Comparison of ENCODE assay signal across 9 mouse cellular contexts in the genomic region with DNA sequence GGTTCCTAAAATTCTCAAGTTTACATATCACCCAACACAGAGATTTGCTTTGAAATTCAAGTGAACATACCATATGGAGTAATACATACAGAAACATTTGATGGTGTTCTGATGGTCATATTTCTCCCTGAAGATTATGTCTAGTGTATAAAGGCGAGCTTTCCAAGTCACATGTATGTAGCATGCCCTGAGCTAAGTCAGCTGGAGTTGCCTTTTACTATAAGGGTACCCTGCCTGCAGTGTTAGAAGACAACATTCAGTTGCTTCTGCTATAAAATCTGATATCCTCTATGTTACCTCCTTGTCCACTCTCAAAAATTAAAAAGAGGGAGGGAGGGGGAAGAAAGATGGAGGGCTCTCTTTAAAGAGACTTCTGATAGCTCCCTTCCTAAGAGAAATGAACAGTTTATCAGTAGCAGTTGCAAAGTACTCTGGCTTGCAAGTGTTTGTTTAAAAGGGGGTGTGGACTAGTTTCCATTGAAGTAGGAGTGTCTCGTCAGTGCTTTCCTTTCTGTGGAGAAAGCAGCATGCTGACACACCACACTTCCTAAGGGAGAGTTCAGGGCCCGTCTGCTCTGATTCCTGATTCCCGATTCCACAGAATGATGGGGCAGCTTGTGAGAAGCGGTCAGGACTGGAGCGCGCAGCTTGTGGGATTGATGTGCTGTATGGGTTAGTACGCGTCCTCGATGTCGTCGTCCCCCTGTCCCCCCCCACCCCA.
DNase-seq lines count a peak whose midpoint lies in the region; ATAC-seq lines count a peak whose summit lies in the region.
"Had no signal": no experiment of that assay in that cellular context is flagged by ENCODE, and none has a peak within 500 bp of the region (broad histone marks: within the 10 kb centered on the region; RNA-seq: fewer than 3 reads in every experiment).

No protein-coding gene starts in this region.

- no peak overlapping the region for H3K27ac ChIP-seq in heart, embryonic 16.5 days (ENCODE audit: low read length)
- H3K27ac ChIP-seq in intestine, embryonic 16.5 days (ENCODE audit: low read length): no peak overlapping the region
- H3K27ac ChIP-seq in midbrain, embryonic 14.5 days (replicated peaks; ENCODE audit: low read depth, low read length): no peak overlapping the region

- intact Hi-C loops in heart, postnatal 14 days (cut with DNase I): no loop called here

- H3K9me3 ChIP-seq in heart, embryonic 16.5 days (replicated peaks; ENCODE audit: control insufficient read depth, low read length): no peaks in the 10 kb centered on the region
- H3K9me3 ChIP-seq in intestine, embryonic 16.5 days (ENCODE audit: control insufficient read depth, low read length): no peaks in the 10 kb centered on the region
- H3K9me3 ChIP-seq in midbrain, embryonic 14.5 days (ENCODE audit: control insufficient read depth, low read length): no peaks in the 10 kb centered on the region

- ATAC-seq in heart, embryonic 16.5 days (replicated peaks; ENCODE audit: extremely low read depth, insufficient read depth, low FRiP score): peak; percentile 16; the same call in 1 of the 2 replicates
- ATAC-seq in intestine, embryonic 16.5 days: peak; percentile 56; the same call in 1 of the 2 replicates
- peak; percentile 24; the same call in 1 of the 2 replicates for ATAC-seq in midbrain, embryonic 14.5 days (ENCODE audit: low FRiP score, low TSS enrichment)
- ATAC-seq in monocyte, adult 5-6 weeks (replicated peaks; ENCODE audit: insufficient number of reproducible peaks, low FRiP score, low TSS enrichment, poor library complexity, severe bottlenecking): no peak

- no peaks in the 10 kb centered on the region for H3K27me3 ChIP-seq in heart, embryonic 16.5 days (ENCODE audit: control insufficient read depth, insufficient read depth, low read length)
- H3K27me3 ChIP-seq in intestine, embryonic 16.5 days (replicated peaks; ENCODE audit: control insufficient read depth, insufficient read depth, low read length): no peaks in the 10 kb centered on the region
- no peaks in the 10 kb centered on the region for H3K27me3 ChIP-seq in midbrain, embryonic 14.5 days (ENCODE audit: control insufficient read depth, insufficient read depth, low read length)

- 10% methylated on average over 12 of the region's 12 CpGs for WGBS in heart, embryonic 16.5 days
- WGBS in intestine, embryonic 16.5 days: 10% methylated on average over 12 of the region's 12 CpGs
- 13% methylated on average over 12 of the region's 12 CpGs for WGBS in midbrain, embryonic 14.5 days

- peak overlapping the region; percentile 32 for H3K4me3 ChIP-seq in heart, embryonic 16.5 days (ENCODE audit: low read length)
- H3K4me3 ChIP-seq in intestine, embryonic 16.5 days (ENCODE audit: low read length): peak overlapping the region; percentile 18; the same call in 1 of the 2 replicates
- H3K4me3 ChIP-seq in midbrain, embryonic 14.5 days (replicated peaks; ENCODE audit: low read depth, low read length): no peak overlapping the region

- peaks cover 41% of the 10 kb centered on the region for H3K4me1 ChIP-seq in heart, embryonic 16.5 days (ENCODE audit: control insufficient read depth, insufficient read depth, low read length)
- peaks cover 11% of the 10 kb centered on the region; the same call in 1 of the 2 replicates for H3K4me1 ChIP-seq in intestine, embryonic 16.5 days (ENCODE audit: control insufficient read depth, insufficient read depth, low read length)
- peaks cover 15% of the 10 kb centered on the region; the same call in 1 of the 2 replicates for H3K4me1 ChIP-seq in midbrain, embryonic 14.5 days (ENCODE audit: control insufficient read depth, insufficient read depth, low read length)

- DNase-seq in heart, postnatal 14 days: no peak
- peak; percentile 26 for DNase-seq in embryo, embryonic 9.5 days (ENCODE audit: extremely low spot score)
- DNase-seq in midbrain, embryonic 14.5 days: no peak
- no peak for DNase-seq in urinary bladder, adult 18-20 months (ENCODE audit: low spot score in 2 of 2)
- DNase-seq in layer of hippocampus, adult 18-20 months (ENCODE audit: low spot score in 2 of 2): no peak
- DNase-seq: right cerebral cortex, postnatal 14 days had no signal

- peak overlapping the region; percentile 46 for H3K9ac ChIP-seq in heart, embryonic 16.5 days (ENCODE audit: low read length)
- H3K9ac ChIP-seq in intestine, embryonic 16.5 days (ENCODE audit: low read depth, low read length): no peak overlapping the region
- no peak overlapping the region for H3K9ac ChIP-seq in midbrain, embryonic 14.5 days (replicated peaks; ENCODE audit: low read length)

- no peaks in the 10 kb centered on the region for H3K36me3 ChIP-seq in heart, embryonic 16.5 days (ENCODE audit: control insufficient read depth, insufficient read depth)
- no peaks in the 10 kb centered on the region for H3K36me3 ChIP-seq in intestine, embryonic 16.5 days (ENCODE audit: control insufficient read depth, insufficient read depth, low read length)
- no peaks in the 10 kb centered on the region for H3K36me3 ChIP-seq in midbrain, embryonic 14.5 days (ENCODE audit: control insufficient read depth, insufficient read depth, low read length)

- H3K4me2 ChIP-seq in heart, embryonic 16.5 days (ENCODE audit: low read depth, low read length): peak overlapping the region; percentile 55
- H3K4me2 ChIP-seq in intestine, embryonic 16.5 days (ENCODE audit: low read depth, low read length): peak overlapping the region; percentile 47
- H3K4me2 ChIP-seq in midbrain, embryonic 14.5 days (ENCODE audit: low read length): no peak overlapping the region
